10 mouse cellular contexts compared by ENCODE assay signal in genomic region chr7:109628935-109629609, GRCm38 (mm10).
DNase-seq lines count a peak whose midpoint lies in the region; ATAC-seq and TF ChIP-seq lines count a peak whose summit lies in the region.
"Had no signal": no experiment of that assay in that cellular context is flagged by ENCODE, and none has a peak within 500 bp of the region (broad histone marks: within the 10 kb centered on the region; RNA-seq: fewer than 3 reads in every experiment).

No protein-coding gene starts in this region.

- H3K36me3 ChIP-seq in lung, embryonic 14.5 days (ENCODE audit: insufficient read depth) = no peaks in the 10 kb centered on the region
- H3K36me3 ChIP-seq in heart, embryonic 12.5 days = no peaks in the 10 kb centered on the region
- no peaks in the 10 kb centered on the region for H3K36me3 ChIP-seq in limb, embryonic 14.5 days (ENCODE audit: control insufficient read depth, insufficient read depth, low read length)
- H3K36me3 ChIP-seq in myocyte (ENCODE audit: control insufficient read depth, insufficient read depth) = no peaks in the 10 kb centered on the region
- no peaks in the 10 kb centered on the region for H3K36me3 ChIP-seq in forebrain, embryonic 15.5 days
- H3K36me3 ChIP-seq in forebrain, embryonic 16.5 days (ENCODE audit: control insufficient read depth, insufficient read depth) = no peaks in the 10 kb centered on the region

- peaks cover 5% of the 10 kb centered on the region; the same call in 1 of the 2 replicates for H3K4me1 ChIP-seq in lung, embryonic 14.5 days (ENCODE audit: insufficient read depth)
- peaks cover 42% of the 10 kb centered on the region for H3K4me1 ChIP-seq in heart, embryonic 12.5 days (replicated peaks)
- peaks cover 6% of the 10 kb centered on the region; the same call in 1 of the 2 replicates for H3K4me1 ChIP-seq in limb, embryonic 14.5 days (ENCODE audit: control insufficient read depth, insufficient read depth, low read length)
- no peaks in the 10 kb centered on the region for H3K4me1 ChIP-seq in forebrain, embryonic 15.5 days
- H3K4me1 ChIP-seq in forebrain, embryonic 16.5 days (replicated peaks; ENCODE audit: control insufficient read depth, insufficient read depth, low read length) = no peaks in the 10 kb centered on the region

- peak overlapping the region; percentile 61 for H3K27ac ChIP-seq in lung, embryonic 14.5 days (ENCODE audit: low read depth)
- H3K27ac ChIP-seq in heart, embryonic 12.5 days (ENCODE audit: poor library complexity, severe bottlenecking) = peak overlapping the region; percentile 90
- H3K27ac ChIP-seq in limb, embryonic 14.5 days (replicated peaks; ENCODE audit: low read depth, low read length) = no peak overlapping the region
- H3K27ac ChIP-seq in forebrain, embryonic 15.5 days (replicated peaks) = no peak overlapping the region
- H3K27ac ChIP-seq in forebrain, embryonic 16.5 days (ENCODE audit: low read length) = no peak overlapping the region

- H3K9me3 ChIP-seq in lung, embryonic 14.5 days (ENCODE audit: low read depth, low read length) = no peaks in the 10 kb centered on the region
- H3K9me3 ChIP-seq in heart, embryonic 12.5 days (replicated peaks) = no peaks in the 10 kb centered on the region
- H3K9me3 ChIP-seq in limb, embryonic 14.5 days (ENCODE audit: control insufficient read depth, low read length) = no peaks in the 10 kb centered on the region
- H3K9me3 ChIP-seq in forebrain, embryonic 15.5 days = no peaks in the 10 kb centered on the region
- no peaks in the 10 kb centered on the region for H3K9me3 ChIP-seq in forebrain, embryonic 16.5 days (ENCODE audit: control insufficient read depth, low read length)

- peak; percentile 61 for DNase-seq in lung, embryonic 14.5 days
- DNase-seq in lung, postnatal 25 days (ENCODE audit: low spot score) = no peak
- DNase-seq in limb, embryonic 14.5 days (ENCODE audit: low spot score) = no peak
- DNase-seq: right cerebral cortex, postnatal 4 days had no signal

- H3ac ChIP-seq in myocyte (ENCODE audit: control insufficient read depth, insufficient read length) = no peak overlapping the region

- H3K9ac ChIP-seq in lung, embryonic 14.5 days = no peak overlapping the region
- H3K9ac ChIP-seq in heart, embryonic 12.5 days = peak overlapping the region; percentile 22; the same call in 1 of the 2 replicates
- H3K9ac ChIP-seq in limb, embryonic 14.5 days (ENCODE audit: low read depth, low read length, severe bottlenecking) = no peak overlapping the region
- H3K9ac ChIP-seq in forebrain, embryonic 15.5 days (replicated peaks) = no peak overlapping the region
- no peak overlapping the region for H3K9ac ChIP-seq in forebrain, embryonic 16.5 days (replicated peaks; ENCODE audit: low read depth, low read length)

- H3K79me2 ChIP-seq in myocyte (ENCODE audit: control insufficient read depth, insufficient read depth) = peaks cover 83% of the 10 kb centered on the region

- no peak for TF ChIP-seq CTCF in lung, embryonic 14.5 days (IDR thresholded peaks at IDR 0.05; ENCODE audit: low read depth)

- no peak for TF ChIP-seq POLR2A in limb, embryonic 14.5 days (IDR thresholded peaks at IDR 0.05; ENCODE audit: borderline replicate concordance, extremely low read depth, insufficient read depth, insufficient read length)
- TF ChIP-seq POLR2A in myocyte (IDR thresholded peaks at IDR 0.05; ENCODE audit: insufficient read length, low read depth) = no peak

- H3K4me3 ChIP-seq in lung, embryonic 14.5 days (ENCODE audit: low read depth, low read length) = no peak overlapping the region
- H3K4me3 ChIP-seq in heart, embryonic 12.5 days = no peak overlapping the region
- H3K4me3 ChIP-seq in limb, embryonic 14.5 days (replicated peaks; ENCODE audit: low read length) = no peak overlapping the region
- no peak overlapping the region for H3K4me3 ChIP-seq in myocyte
- H3K4me3 ChIP-seq in forebrain, embryonic 15.5 days = no peak overlapping the region
- no peak overlapping the region for H3K4me3 ChIP-seq in forebrain, embryonic 16.5 days (replicated peaks; ENCODE audit: low read length)

- 24% methylated on average over 9 of the region's 9 CpGs for WGBS in lung, embryonic 14.5 days
- 8% methylated on average over 9 of the region's 9 CpGs for WGBS in heart, embryonic 12.5 days
- 67% methylated on average over 9 of the region's 9 CpGs for WGBS in limb, embryonic 14.5 days
- WGBS in forebrain, embryonic 15.5 days = 67% methylated on average over 9 of the region's 9 CpGs
- 69% methylated on average over 9 of the region's 9 CpGs for WGBS in forebrain, embryonic 16.5 days

- ATAC-seq in lung, embryonic 14.5 days (ENCODE audit: insufficient read depth) = peak; percentile 62
- peak; percentile 65; the same call in 1 of the 2 replicates for ATAC-seq in heart, embryonic 12.5 days (ENCODE audit: insufficient number of reproducible peaks, low FRiP score)
- peak; percentile 45 for ATAC-seq in limb, embryonic 14.5 days (ENCODE audit: low FRiP score, low read depth)
- ATAC-seq in forebrain, embryonic 15.5 days (replicated peaks) = no peak
- ATAC-seq in activated CD4-positive, CD25-positive, alpha-beta regulatory T cell, adult 4 months = no peak
- ATAC-seq in forebrain, embryonic 16.5 days = no peak

- no peak overlapping the region for H3K4me2 ChIP-seq in lung, embryonic 14.5 days
- peak overlapping the region; percentile 25 for H3K4me2 ChIP-seq in heart, embryonic 12.5 days
- H3K4me2 ChIP-seq in limb, embryonic 14.5 days (replicated peaks; ENCODE audit: low read depth, low read length, severe bottlenecking) = no peak overlapping the region
- peak overlapping the region; percentile 73 for H3K4me2 ChIP-seq in myocyte (ENCODE audit: low read depth)
- H3K4me2 ChIP-seq in forebrain, embryonic 15.5 days (replicated peaks) = no peak overlapping the region
- no peak overlapping the region for H3K4me2 ChIP-seq in forebrain, embryonic 16.5 days (ENCODE audit: low read length)
- H3K4me2 ChIP-seq: midbrain, embryonic 11.5 days had no signal

- H3K27me3 ChIP-seq in lung, embryonic 14.5 days (ENCODE audit: insufficient read depth, low read length) = no peaks in the 10 kb centered on the region
- no peaks in the 10 kb centered on the region for H3K27me3 ChIP-seq in heart, embryonic 12.5 days (replicated peaks)
- H3K27me3 ChIP-seq in limb, embryonic 14.5 days (ENCODE audit: control insufficient read depth, insufficient read depth, low read length) = no peaks in the 10 kb centered on the region
- no peaks in the 10 kb centered on the region for H3K27me3 ChIP-seq in myocyte (ENCODE audit: control insufficient read depth, insufficient read depth, insufficient read length)
- H3K27me3 ChIP-seq in forebrain, embryonic 15.5 days = no peaks in the 10 kb centered on the region
- no peaks in the 10 kb centered on the region for H3K27me3 ChIP-seq in forebrain, embryonic 16.5 days (replicated peaks; ENCODE audit: control insufficient read depth, insufficient read depth, low read length)

TF ChIP-seq in myocyte, 11 proteins besides CTCF, POLR2A, EP300 and RAD21:
- peak; percentile 94 for TF ChIP-seq TCF12 (IDR thresholded peaks at IDR 0.05; ENCODE audit: insufficient read depth, poor library complexity, severe bottlenecking)
- no peak for TF ChIP-seq REST (IDR thresholded peaks at IDR 0.05; ENCODE audit: insufficient read depth, insufficient read length)
- peak; percentile 89 for TF ChIP-seq TCF3 (IDR thresholded peaks at IDR 0.05; ENCODE audit: insufficient read length, low read depth)
- peak; percentile 85 to 98 (median 94) for TF ChIP-seq MYOD1 (IDR thresholded peaks at IDR 0.05; ENCODE audit: control insufficient read depth in 1 of 3, insufficient read length in 2 of 3, low read depth in 2 of 3)
- TF ChIP-seq E2F4 (IDR thresholded peaks at IDR 0.05; ENCODE audit: insufficient read depth) = no peak
- no peak for TF ChIP-seq USF1 (IDR thresholded peaks at IDR 0.05; ENCODE audit: low read depth)
- TF ChIP-seq POLR2AphosphoS2 (IDR thresholded peaks at IDR 0.05; ENCODE audit: insufficient read length, low read depth) = no peak
- peak; percentile 93 to 100 (median 96) for TF ChIP-seq MYOG (IDR thresholded peaks at IDR 0.05; ENCODE audit: control insufficient read depth in 1 of 3, insufficient read depth in 1 of 3, insufficient read length in 2 of 3, low read depth in 2 of 3)

Comparison
In these comparisons a context has a peak if more than half of its experiments do, and no peak if none do; other contexts are left out.
1. ATAC-seq: peak in lung, embryonic 14.5 days (single experiment), heart, embryonic 12.5 days (single experiment) and limb, embryonic 14.5 days (single experiment); none in forebrain, embryonic 15.5 days (single experiment), activated CD4-positive, CD25-positive, alpha-beta regulatory T cell, adult 4 months (single experiment) and forebrain, embryonic 16.5 days (single experiment).
2. H3K27ac ChIP-seq: peak in lung, embryonic 14.5 days (single experiment) and heart, embryonic 12.5 days (single experiment); none in limb, embryonic 14.5 days (single experiment), forebrain, embryonic 15.5 days (single experiment) and forebrain, embryonic 16.5 days (single experiment).
3. H3K4me2 ChIP-seq: peak in heart, embryonic 12.5 days (single experiment) and myocyte (single experiment); none in lung, embryonic 14.5 days (single experiment), limb, embryonic 14.5 days (single experiment), forebrain, embryonic 15.5 days (single experiment) and forebrain, embryonic 16.5 days (single experiment).